Mouse (Mus musculus) stomach, postnatal 0 days (tissue): ENCODE measurements around the gene Cox10. TPM values are rescaled to one million over a fixed set of nuclear protein-coding genes. Genes with fewer than 3 reads are reported as not detected.

Experiments used
- ATAC-seq: fragments of 200-750 bp; cut with Nextera tagmentation; 2 replicates; pipeline ENCODE4 v1.8.0; 2017; ENCODE audit not compliant: low FRiP score, low TSS enrichment
- DNase-seq: peaks from one replicate; pipeline ENCODE4 v3.0.0-alpha.2; 2016; ENCODE audit warnings: low spot score
- H3K27ac ChIP-seq: fragments of 300-500 bp; sonication (generic); replicated peaks from 2 replicates; pipeline ENCODE4 v1.5.1; 2014; ENCODE audit warnings: mild to moderate bottlenecking, control low read depth
- H3K27me3 ChIP-seq: fragments of 300-500 bp; sonication (generic); 2 replicates; pipeline ENCODE4 v1.6.1; 2014; ENCODE audit warnings: low read length; ENCODE audit not compliant: control insufficient read depth, insufficient read depth
- H3K36me3 ChIP-seq: fragments of 300-500 bp; sonication (generic); 2 replicates; pipeline ENCODE4 v1.6.1; 2014; ENCODE audit warnings: low read length, mixed read lengths; ENCODE audit not compliant: control insufficient read depth, insufficient read depth
- H3K4me1 ChIP-seq: fragments of 300-500 bp; sonication (generic); replicated peaks from 2 replicates; pipeline ENCODE4 v1.6.1; 2014; ENCODE audit warnings: antibody characterized with exemption; ENCODE audit not compliant: control insufficient read depth, insufficient read depth
- H3K4me2 ChIP-seq: fragments of 300-500 bp; sonication (generic); replicated peaks from 2 replicates; pipeline ENCODE4 v1.6.1; 2014; ENCODE audit warnings: low read depth, mild to moderate bottlenecking, control low read depth, moderate library complexity
- H3K4me3 ChIP-seq: fragments of 300-500 bp; sonication (generic); 2 replicates; pipeline ENCODE4 v1.5.1; 2014; ENCODE audit warnings: low read depth, low read length, control low read depth
- H3K9ac ChIP-seq: fragments of 300-500 bp; sonication (generic); 2 replicates; pipeline ENCODE4 v1.6.1; 2014; ENCODE audit warnings: mild to moderate bottlenecking, low read length, control low read depth, mixed read lengths
- H3K9me3 ChIP-seq: fragments of 300-500 bp; sonication (generic); 2 replicates; pipeline ENCODE4 v1.6.1; 2016; ENCODE audit warnings: low read length; ENCODE audit not compliant: control insufficient read depth
- CTCF ChIP-seq: IDR thresholded peaks from 2 replicates; pipeline ENCODE4 v1.5.1; 2016; ENCODE audit warnings: antibody characterized with exemption, low read depth, mild to moderate bottlenecking, moderate library complexity
- EP300 ChIP-seq: optimal IDR thresholded peaks from 2 replicates; pipeline ENCODE3; 2016; ENCODE audit warnings: antibody characterized with exemption
- WGBS: fragments of 180-500 bp; shearing (Covaris S2); extraction: QIAGEN DNeasy Blood & Tissue Kit; methylation state at CpG from one replicate; pipeline ENCODE4 v1.1.7; 2014; 5-methylcytosine and 5-hydroxymethylcytosine counted together
- polyA plus RNA-seq: library from polyadenylated mRNA; unstranded; fragments of >200 nt; fragmentation: Nextera tagmentation; extraction: Ambion mirVana; gene quantifications from 2 replicates; pipeline ENCODE4 v1.2.1, GENCODE M21; 2015

Cox10 gene
- polyA plus RNA-seq, 1 experiment from 2014 or later = 16.9 TPM

- H3K27me3 ChIP-seq = no peaks in the 10 kb centered on the region
- ATAC-seq (no peak), DNase-seq (no peak)
- no peak overlapping the region for H3K9ac ChIP-seq
- H3K4me3 ChIP-seq = no peak overlapping the region
- H3K4me2 ChIP-seq = no peak overlapping the region
- H3K9me3 ChIP-seq = no peaks in the 10 kb centered on the region
- no peak overlapping the region for H3K27ac ChIP-seq
- no peaks in the 10 kb centered on the region for H3K36me3 ChIP-seq
- 85% methylated on average over 2 of the region's 2 CpGs for WGBS
- TF ChIP-seq EP300 (no peak), CTCF (no peak)
- H3K4me1 ChIP-seq = no peaks in the 10 kb centered on the region; the same call in 1 of the 2 replicates
Measured at GRCm38 (mm10) chr11:63947024-63947423, 132.2 kb downstream of the Cox10 start.

DNA sequence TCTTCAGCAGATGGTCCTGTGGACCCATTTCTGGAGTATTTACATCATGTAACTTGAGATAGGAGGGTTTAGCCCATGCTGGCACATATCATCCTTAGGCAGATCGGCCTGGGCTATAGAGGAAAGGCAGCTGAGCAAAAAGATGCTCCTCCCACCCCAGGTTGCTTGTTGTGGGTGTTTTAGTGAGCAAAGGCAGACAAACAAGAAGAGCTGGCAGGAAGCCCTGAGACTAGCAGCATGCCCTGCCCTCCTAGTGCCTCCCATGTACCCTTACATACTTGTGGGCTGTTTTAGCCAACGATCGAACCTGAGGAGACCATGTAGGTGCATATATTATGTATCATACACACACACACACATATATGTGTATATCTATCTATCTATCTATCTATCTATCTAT lies 135.3 kb downstream of the Cox10 start:
- no peaks in the 10 kb centered on the region for H3K36me3 ChIP-seq
- no peaks in the 10 kb centered on the region for H3K27me3 ChIP-seq
- no peak overlapping the region for H3K9ac ChIP-seq
- H3K4me3 ChIP-seq = no peak overlapping the region
- 86% methylated on average over 3 of the region's 3 CpGs for WGBS
- no peak overlapping the region for H3K4me2 ChIP-seq
- no peak overlapping the region for H3K27ac ChIP-seq
- no peaks in the 10 kb centered on the region for H3K9me3 ChIP-seq
- no peak for DNase-seq
- TF ChIP-seq CTCF = no peak
- TF ChIP-seq EP300 = no peak
- H3K4me1 ChIP-seq = no peaks in the 10 kb centered on the region
- no peak for ATAC-seq

DNA sequence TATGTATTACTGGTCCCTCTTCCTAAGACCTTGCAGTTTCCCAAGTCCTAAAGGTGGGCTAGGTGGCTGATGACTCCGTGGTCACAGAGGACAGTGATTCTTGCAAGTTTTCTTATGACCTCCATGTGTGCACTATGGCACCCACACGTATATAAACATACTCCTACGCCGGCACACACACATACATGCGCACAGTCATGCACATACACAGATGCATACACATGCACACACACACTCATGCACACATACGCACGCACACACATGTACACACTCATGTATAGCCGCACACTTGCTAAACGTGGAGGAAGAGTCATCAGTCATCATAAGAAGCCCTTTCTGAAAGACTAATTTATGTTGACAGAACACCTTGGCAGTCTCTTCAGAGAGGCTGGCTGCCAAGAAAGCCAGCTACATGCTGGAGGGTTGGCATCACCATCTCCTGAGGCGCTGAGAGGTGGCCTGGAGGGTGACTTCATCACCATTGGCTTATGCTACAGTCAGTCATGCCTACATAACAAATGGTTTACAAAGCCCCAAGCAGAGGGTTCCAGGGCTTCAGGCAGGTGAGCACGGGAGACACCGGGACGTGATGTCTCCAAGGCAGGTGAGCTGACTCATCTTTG lies 135.9 kb downstream of the Cox10 start:
- Histone ChIP-seq H3K4me3 (no peak overlapping the region), H3K27me3 (no peaks in the 10 kb centered on the region), H3K9ac (no peak overlapping the region), H3K9me3 (no peaks in the 10 kb centered on the region), H3K36me3 (no peaks in the 10 kb centered on the region), H3K4me1 (no peaks in the 10 kb centered on the region), H3K4me2 (no peak overlapping the region), H3K27ac (no peak overlapping the region)
- TF ChIP-seq CTCF (no peak), EP300 (no peak)
- ATAC-seq (no peak), DNase-seq (no peak)
- 87% methylated on average over 13 of the region's 13 CpGs for WGBS

DNA sequence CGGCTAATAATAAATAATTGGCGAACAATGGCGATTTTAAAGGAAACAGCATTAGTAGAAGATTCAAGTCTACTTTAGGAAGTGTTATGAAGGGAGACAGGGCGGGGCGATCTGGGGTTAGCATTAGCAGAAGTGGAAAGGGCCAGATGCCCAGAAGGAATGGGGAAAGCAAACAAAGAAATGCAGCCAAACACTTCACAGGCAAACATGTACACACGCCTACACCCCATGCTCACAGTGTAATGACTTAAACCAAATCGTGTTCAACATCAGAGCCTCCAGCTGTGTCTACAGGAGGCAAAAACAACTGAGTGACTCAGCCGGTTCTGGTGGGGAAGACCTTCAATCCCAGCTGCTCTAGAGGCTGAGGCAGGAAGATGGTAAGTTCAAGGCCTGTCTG lies 137.1 kb downstream of the Cox10 start:
- no peaks in the 10 kb centered on the region for H3K27me3 ChIP-seq
- H3K36me3 ChIP-seq = no peaks in the 10 kb centered on the region
- no peak overlapping the region for H3K9ac ChIP-seq
- ATAC-seq (peak; percentile 80; the same call in 1 of the 2 replicates), DNase-seq (no peak)
- no peak overlapping the region for H3K27ac ChIP-seq
- no peaks in the 10 kb centered on the region for H3K9me3 ChIP-seq
- H3K4me1 ChIP-seq = no peaks in the 10 kb centered on the region
- no peak overlapping the region for H3K4me3 ChIP-seq
- no peak for TF ChIP-seq EP300
- no peak for TF ChIP-seq CTCF
- 66% methylated on average over 8 of the region's 8 CpGs for WGBS
- no peak overlapping the region for H3K4me2 ChIP-seq

DNA sequence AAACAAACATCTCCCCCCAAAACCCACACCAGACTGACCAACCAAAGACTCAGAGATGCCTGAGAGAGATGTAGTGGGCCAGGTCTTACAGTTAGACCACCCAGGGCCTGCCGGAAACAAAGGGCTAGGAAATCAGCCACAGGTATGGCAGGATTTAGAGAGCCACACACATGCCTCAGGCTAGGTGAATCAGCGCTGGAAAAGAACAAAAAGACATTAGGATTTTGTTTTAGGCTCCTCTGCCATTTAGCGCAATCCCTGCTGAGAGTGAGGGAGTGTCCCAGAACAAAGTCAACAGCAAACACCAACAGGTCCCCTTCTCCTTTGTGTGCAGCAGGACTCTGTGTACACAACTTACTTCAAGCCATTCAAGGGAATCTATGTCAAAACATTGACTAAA lies 142.6 kb downstream of the Cox10 start:
- no peak overlapping the region for H3K9ac ChIP-seq
- no peaks in the 10 kb centered on the region for H3K9me3 ChIP-seq
- WGBS = 44% methylated on average over 3 of the region's 3 CpGs
- TF ChIP-seq CTCF (no peak), EP300 (no peak)
- no peak overlapping the region for H3K4me2 ChIP-seq
- H3K27ac ChIP-seq = no peak overlapping the region
- no peak for DNase-seq
- H3K4me3 ChIP-seq = no peak overlapping the region
- no peaks in the 10 kb centered on the region for H3K4me1 ChIP-seq
- ATAC-seq = no peak
- H3K36me3 ChIP-seq = no peaks in the 10 kb centered on the region
- no peaks in the 10 kb centered on the region for H3K27me3 ChIP-seq

DNA sequence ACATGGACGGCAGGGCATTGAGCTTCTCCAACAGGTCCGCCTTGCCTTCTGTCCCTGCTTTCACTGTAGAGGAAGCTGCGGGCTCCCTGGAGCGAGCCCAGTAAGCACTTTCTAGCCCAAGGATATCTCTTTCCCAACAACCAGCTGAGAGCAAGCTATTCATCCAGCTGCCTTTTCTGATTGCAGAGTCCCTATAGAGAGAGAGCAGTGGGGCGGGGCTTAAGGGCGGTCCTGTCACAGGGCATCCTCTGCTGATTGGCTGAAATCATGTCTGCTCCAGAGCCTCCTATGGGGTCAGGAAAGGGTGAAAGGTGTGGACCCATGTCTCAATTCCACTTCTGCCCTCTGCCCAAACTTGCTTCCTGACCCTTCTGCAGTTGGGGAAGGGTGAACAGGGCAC lies 152.4 kb downstream of the Cox10 start:
- Histone ChIP-seq H3K4me3 (no peak overlapping the region), H3K36me3 (no peaks in the 10 kb centered on the region), H3K4me1 (0 out of 2 replicates have a peak, but pooled peaks cover 4% of the 10 kb centered on the region), H3K27ac (no peak overlapping the region), H3K27me3 (no peaks in the 10 kb centered on the region), H3K4me2 (no peak overlapping the region), H3K9ac (no peak overlapping the region), H3K9me3 (no peaks in the 10 kb centered on the region)
- DNase-seq = peak; percentile 42
- TF ChIP-seq EP300 (no peak), CTCF (no peak)
- ATAC-seq = no peak
- 84% methylated on average over 6 of the region's 6 CpGs for WGBS
